Mouse (Mus musculus) bone marrow, adult 2 months (tissue): Measurements from ENCODE around the gene Rap2b. TPM values are rescaled to one million over a fixed set of nuclear protein-coding genes. Genes with fewer than 3 reads are reported as not detected.

ENCODE experiments used
- H3K27ac ChIP-seq: fragments of 200-500 bp; 2 replicates; pipeline ENCODE4 v1.5.1; 2012; ENCODE audit warnings: low read depth, mild to moderate bottlenecking, control low read depth, inconsistent platforms, low read length; ENCODE audit not compliant: control insufficient read depth, poor library complexity, insufficient read depth
- H3K4me1 ChIP-seq: fragments of 200-500 bp; 2 replicates; pipeline ENCODE4 v1.6.1; 2011; ENCODE audit warnings: low read length; ENCODE audit not compliant: control insufficient read depth, insufficient read depth
- H3K4me3 ChIP-seq: fragments of 200-500 bp; replicated peaks from 2 replicates; pipeline ENCODE3; 2011; ENCODE audit warnings: mild to moderate bottlenecking, low read depth, low read length, control low read depth; ENCODE audit not compliant: control insufficient read depth
- CTCF ChIP-seq: fragments of 200-500 bp; IDR thresholded peaks from 2 replicates; pipeline ENCODE4 v1.5.1; 2011; ENCODE audit warnings: low read length, control low read depth; ENCODE audit not compliant: control insufficient read depth, insufficient read depth
- POLR2A ChIP-seq: fragments of 200-500 bp; IDR thresholded peaks from 2 replicates; pipeline ENCODE4 v1.6.1; 2011; ENCODE audit warnings: low read depth, mild to moderate bottlenecking, control low read depth, low read length, borderline replicate concordance; ENCODE audit not compliant: control insufficient read depth
- WGBS: fragments of 180-500 bp; shearing (Covaris S2); methylation state at CpG from one replicate; pipeline ENCODE4 v1.1.7; 2018; 5-methylcytosine and 5-hydroxymethylcytosine counted together
- polyA plus RNA-seq: library from polyadenylated mRNA; stranded (reverse); fragments of >200 nt; gene quantifications from 2 replicates; pipeline ENCODE4 v1.2.4, GENCODE M21; 2011; ENCODE audit warnings: low replicate concordance; ENCODE audit not compliant: missing spikeins, insufficient read depth, insufficient read length

Rap2b gene
- polyA plus RNA-seq, 1 experiment = 6.8 TPM

- Histone ChIP-seq H3K4me1 (no peaks in the 10 kb centered on the region), H3K27ac (no peak overlapping the region), H3K4me3 (no peak overlapping the region)
- WGBS = 86% methylated on average over 2 of the region's 2 CpGs
- TF ChIP-seq CTCF = no peak
- TF ChIP-seq POLR2A = no peak
These were observed 35.3 kb downstream of the Rap2b start for GRCm38 (mm10) chr3:61396728-61397127.

GRCm38 (mm10) chr3:61400823-61401387 lies 39.5 kb downstream of the Rap2b start:
- H3K27ac ChIP-seq = no peak overlapping the region
- TF ChIP-seq CTCF = no peak
- no peak for TF ChIP-seq POLR2A
- H3K4me3 ChIP-seq = no peak overlapping the region
- 70% methylated on average over 1 of the region's 1 CpGs for WGBS
- no peaks in the 10 kb centered on the region; the same call in 1 of the 2 replicates for H3K4me1 ChIP-seq

DNA sequence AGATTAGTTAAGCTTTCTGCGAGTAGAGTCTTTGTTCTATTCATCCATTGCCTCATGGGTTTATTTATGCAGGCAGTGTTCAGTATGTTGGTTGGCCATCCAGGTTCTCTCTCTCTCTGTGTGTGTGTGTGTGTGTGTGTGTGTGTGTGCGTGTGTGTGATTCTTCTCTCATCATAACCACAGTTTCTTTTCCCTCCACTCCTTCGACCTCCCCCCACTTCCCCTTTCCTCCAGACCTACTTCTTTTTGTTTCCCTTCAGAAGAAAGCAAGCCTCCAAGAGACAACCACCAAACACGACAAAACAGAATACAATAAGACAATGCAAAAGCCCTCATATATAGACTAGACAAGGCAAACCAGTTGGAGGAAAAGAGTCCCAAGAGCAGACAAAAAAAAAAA lies 45.5 kb downstream of the Rap2b start:
- TF ChIP-seq POLR2A (no peak), CTCF (no peak)
- WGBS = 22% methylated on average over 4 of the region's 4 CpGs
- H3K4me1 ChIP-seq = peaks cover 2% of the 10 kb centered on the region
- H3K4me3 ChIP-seq = no peak overlapping the region
- H3K27ac ChIP-seq = no peak overlapping the region

- no peak for TF ChIP-seq POLR2A
- no peak for TF ChIP-seq CTCF
- peaks cover 2% of the 10 kb centered on the region for H3K4me1 ChIP-seq
- WGBS = 3% methylated on average over 6 of the region's 6 CpGs
- H3K27ac ChIP-seq = peak overlapping the region; percentile 78
- no peak overlapping the region for H3K4me3 ChIP-seq
These were observed 48.2 kb downstream of the Rap2b start for GRCm38 (mm10) chr3:61409683-61410082.

DNA sequence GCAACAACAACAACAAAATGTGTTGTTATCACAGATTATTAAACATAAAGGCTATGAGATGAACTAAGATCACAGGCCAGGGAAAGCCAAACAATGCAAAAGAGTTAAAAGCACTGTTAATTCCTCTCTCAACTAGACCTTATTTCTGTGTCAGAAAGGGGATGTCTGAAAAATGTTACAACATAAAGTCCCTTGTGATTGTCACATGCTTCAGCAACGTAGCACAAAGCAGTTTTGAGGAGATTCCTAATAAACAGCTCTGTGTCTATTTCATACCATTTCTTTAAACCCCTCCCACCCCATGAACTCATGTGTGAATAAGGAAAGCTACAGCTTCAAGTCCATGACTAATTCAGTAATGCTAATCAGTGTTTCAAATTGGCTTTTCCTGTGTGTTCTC lies 54.4 kb downstream of the Rap2b start:
- Histone ChIP-seq H3K4me3 (no peak overlapping the region), H3K4me1 (no peaks in the 10 kb centered on the region; the same call in 1 of the 2 replicates), H3K27ac (no peak overlapping the region; the same call in 1 of the 2 replicates)
- 26% methylated on average over 1 of the region's 1 CpGs for WGBS
- TF ChIP-seq POLR2A (no peak), CTCF (no peak)

Other genes with a start within 250 kb of the Rap2b start
- gene B430305J03Rik, start 4.3 kb downstream of the Rap2b start, polyA plus RNA-seq = not detected in 2 replicates